Mouse (Mus musculus): ENCODE results near the gene Nckap1l.

GRCm38 (mm10) chr15:103480129-103480528 lies 26.5 kb downstream of the Nckap1l start:
- TF ChIP-seq CTCF (IDR thresholded peaks at IDR 0.05) (no peak), EP300 (IDR thresholded peaks at IDR 0.05) (no peak)
